Mouse (Mus musculus) lung, adult 2 months (tissue): ENCODE results near the gene Cdipt.

ENCODE experiments used
- CTCF ChIP-seq: fragments of 200-500 bp; IDR thresholded peaks from 2 replicates; pipeline ENCODE4 v1.5.1; 2011; ENCODE audit warnings: mild to moderate bottlenecking, low read length, control low read depth; ENCODE audit not compliant: insufficient read depth
- POLR2A ChIP-seq: fragments of 200-500 bp; IDR thresholded peaks from 2 replicates; pipeline ENCODE4 v1.6.1; 2011; ENCODE audit warnings: low read depth, mild to moderate bottlenecking, control low read depth, low read length, borderline replicate concordance; ENCODE audit errors: extremely low read depth

DNA sequence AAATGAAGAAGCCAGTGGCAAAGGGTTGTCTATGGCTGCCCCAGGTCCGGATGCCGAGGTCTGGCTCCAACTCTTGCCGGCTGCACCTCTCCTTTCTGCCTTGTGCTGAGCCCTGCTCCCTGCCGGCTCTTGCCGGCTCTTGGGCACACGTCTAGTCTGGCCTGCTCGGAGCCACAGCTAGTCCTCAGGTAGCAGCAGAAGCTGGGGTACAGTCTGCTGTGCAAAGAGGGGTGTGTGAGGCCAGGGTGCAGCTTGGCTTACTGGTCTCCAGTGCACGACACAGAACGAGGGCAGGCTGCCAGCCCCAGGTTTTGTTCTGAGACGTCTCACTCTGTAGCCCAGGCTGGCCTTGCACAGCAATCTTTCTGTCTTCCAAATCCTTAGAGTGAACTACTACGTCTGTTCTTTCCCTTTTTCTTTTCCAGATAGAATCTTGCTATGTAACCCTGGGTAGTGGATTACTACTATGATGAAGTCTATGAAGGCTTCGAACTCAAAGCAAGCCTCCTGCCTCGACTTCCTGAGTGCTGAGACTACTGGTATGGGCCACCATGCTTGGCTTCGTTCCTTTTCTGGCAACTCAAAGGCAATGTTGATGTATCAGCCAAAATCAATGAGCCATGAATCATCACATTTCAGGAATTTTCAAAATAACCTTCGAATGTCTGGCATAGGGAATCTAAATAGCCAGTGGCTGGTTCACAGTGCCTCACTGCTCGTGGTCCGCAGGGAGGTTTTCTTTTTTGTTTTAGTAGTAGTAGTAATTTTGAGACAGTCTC lies 33.8 kb downstream of the Cdipt start:
- TF ChIP-seq CTCF = no peak
- TF ChIP-seq POLR2A = no peak
